In the genomic region with DNA sequence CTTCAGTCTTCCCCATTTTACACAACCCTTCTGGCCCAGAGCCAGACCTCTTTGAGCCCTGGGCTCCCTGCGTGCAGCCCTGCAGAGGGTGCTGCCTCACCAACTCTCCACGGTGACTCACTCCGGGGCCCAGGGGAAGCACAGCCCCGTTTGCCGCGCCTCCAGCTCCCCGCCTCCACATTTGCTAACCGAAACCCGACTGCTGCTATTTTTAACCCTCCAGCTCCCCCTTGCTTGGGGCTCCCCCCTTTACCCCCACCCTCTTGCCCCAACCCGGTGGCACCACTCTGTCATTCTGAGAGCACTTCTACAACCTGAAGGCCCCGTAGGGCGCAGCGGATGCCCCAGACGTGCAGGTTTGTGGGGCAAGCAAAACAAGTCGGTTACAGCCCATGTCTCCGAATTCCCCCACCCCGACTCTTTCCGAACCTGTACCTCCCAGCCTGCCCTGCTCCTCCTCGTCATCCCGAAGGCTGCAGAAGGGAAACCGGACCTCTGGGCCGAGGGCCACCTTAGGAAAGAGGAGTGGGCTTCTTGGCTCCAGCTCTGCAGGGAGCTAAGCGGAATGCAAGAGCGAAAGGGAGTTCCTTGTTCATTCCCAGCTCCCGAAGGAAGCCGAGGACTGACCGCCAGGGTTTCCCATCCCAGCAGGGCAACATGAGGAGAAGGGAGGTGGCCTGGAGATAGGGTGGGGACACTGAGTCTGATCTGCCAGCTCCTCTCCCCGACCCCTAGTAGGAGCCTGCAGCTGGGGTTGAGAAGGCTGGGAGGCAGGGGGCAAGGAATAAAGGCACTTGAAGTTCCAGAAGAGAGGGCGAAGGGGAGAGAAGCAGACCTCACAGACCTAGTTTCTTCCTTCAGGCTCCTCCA, we compare ENCODE assay signal across 8 mouse cellular contexts. TPM values are rescaled to one million over a fixed set of nuclear protein-coding genes. Genes with fewer than 3 reads are reported as not detected.
DNase-seq lines count a peak whose midpoint lies in the region; ATAC-seq and TF ChIP-seq lines count a peak whose summit lies in the region.

No protein-coding gene starts in this region.

- peaks cover 46% of the 10 kb centered on the region for H3K4me1 ChIP-seq in bone marrow macrophage, adult 2 months (ENCODE audit: control insufficient read depth, insufficient read depth, low read length)
- H3K4me1 ChIP-seq in hindbrain, embryonic 11.5 days (replicated peaks; ENCODE audit: control insufficient read depth, insufficient read depth, low read length) = peaks cover 22% of the 10 kb centered on the region

- H3K4me2 ChIP-seq in hindbrain, embryonic 11.5 days (replicated peaks; ENCODE audit: low read depth, low read length) = peak overlapping the region; percentile 28

- 9% methylated on average over 29 of the region's 29 CpGs for WGBS in hindbrain, embryonic 11.5 days

- no peaks in the 10 kb centered on the region for H3K27me3 ChIP-seq in hindbrain, embryonic 11.5 days (ENCODE audit: control insufficient read depth, insufficient read depth, low read length)

- no peaks in the 10 kb centered on the region for H3K9me3 ChIP-seq in hindbrain, embryonic 11.5 days (ENCODE audit: control insufficient read depth, low read length)

- peak overlapping the region; percentile 16; the same call in 1 of the 2 replicates for H3K9ac ChIP-seq in hindbrain, embryonic 11.5 days (ENCODE audit: low read depth, low read length)

- DNase-seq in ES-CJ7 (ENCODE audit: low read depth, low spot score) = peak; percentile 47
- DNase-seq in frontal cortex, postnatal 10 days (ENCODE audit: low spot score in 2 of 2) = peak; percentile 58 to 72
- DNase-seq in hindbrain, embryonic 11.5 days (ENCODE audit: low spot score) = peak; percentile 44
- peak; percentile 54 to 56 for DNase-seq in layer of hippocampus, postnatal 25 days (ENCODE audit: extremely low spot score in 1 of 2, low spot score in 1 of 2)
- DNase-seq in lung, postnatal 25 days (ENCODE audit: low spot score) = peak; percentile 95
- DNase-seq in retina, postnatal 1 day = peak; percentile 83
- peak; percentile 92 to 97 for DNase-seq in thymus, postnatal 36 days

- no peaks in the 10 kb centered on the region for H3K36me3 ChIP-seq in hindbrain, embryonic 11.5 days (ENCODE audit: control insufficient read depth, insufficient read depth, low read length)

- TF ChIP-seq POLR2A in bone marrow macrophage, adult 2 months (IDR thresholded peaks at IDR 0.05; ENCODE audit: borderline replicate concordance, low read depth, low read length) = no peak

- ATAC-seq in hindbrain, embryonic 11.5 days (ENCODE audit: low FRiP score) = no peak

- no peak; the same call in 1 of the 2 replicates for TF ChIP-seq CTCF in bone marrow macrophage, adult 2 months (IDR thresholded peaks at IDR 0.05; ENCODE audit: low read depth, low read length)

- H3K27ac ChIP-seq in bone marrow macrophage, adult 2 months (ENCODE audit: insufficient read depth, low read depth, low read length) = peak overlapping the region; percentile 17
- H3K27ac ChIP-seq in hindbrain, embryonic 11.5 days (ENCODE audit: low read depth, low read length) = no peak overlapping the region

- peak overlapping the region; percentile 56 for H3K4me3 ChIP-seq in bone marrow macrophage, adult 2 months (ENCODE audit: insufficient read depth, low read length)
- no peak overlapping the region for H3K4me3 ChIP-seq in hindbrain, embryonic 11.5 days (ENCODE audit: low read depth, low read length)

RNA-seq across cellular contexts. Expression of a gene that starts 19.0 kb away (rescaled TPM):
- 14.8 and 16.0 TPM in 2 replicates for polyA plus RNA-seq in bone marrow macrophage, adult 2 months (2012; ENCODE audit: insufficient read depth, insufficient read length, missing spikeins)
- polyA plus RNA-seq in hindbrain, embryonic 11.5 days (2014; fragmentation: Nextera tagmentation; extraction: Ambion mirVana) = 17.9 and 19.4 TPM in 2 replicates
- total RNA-seq in layer of hippocampus, postnatal 25 days (2021) = 10 to 100 TPM; 15.6 to 30.1 TPM

RNA-seq across cellular contexts. Expression of a gene that starts 47.0 kb away (rescaled TPM):
- polyA plus RNA-seq in bone marrow macrophage, adult 2 months (2012; ENCODE audit: insufficient read depth, insufficient read length, missing spikeins) = 261 and 265 TPM in 2 replicates
- 28.1 and 28.4 TPM in 2 replicates for polyA plus RNA-seq in hindbrain, embryonic 11.5 days (2014; fragmentation: Nextera tagmentation; extraction: Ambion mirVana)
- 100 to 1,000 TPM; 151 to 169 TPM for total RNA-seq in layer of hippocampus, postnatal 25 days (2021)

RNA-seq across cellular contexts. Expression of a gene that starts 57.5 kb away (rescaled TPM):
- 2.6 and 3.7 TPM in 2 replicates for polyA plus RNA-seq in bone marrow macrophage, adult 2 months (2012; ENCODE audit: insufficient read depth, insufficient read length, missing spikeins)
- polyA plus RNA-seq in hindbrain, embryonic 11.5 days (2014; fragmentation: Nextera tagmentation; extraction: Ambion mirVana) = 3.6 and 4.0 TPM in 2 replicates
- total RNA-seq in layer of hippocampus, postnatal 25 days (2021) = 10 to 100 TPM; 36.3 to 40.3 TPM

Comparison
In these comparisons a context has a peak if more than half of its experiments do, and no peak if none do; other contexts are left out.
1. DNase-seq: peak in every context shown above with its lines; median percentile 95 in lung, postnatal 25 days; 94 in thymus, postnatal 36 days; 83 in retina, postnatal 1 day; 65 in frontal cortex, postnatal 10 days; 55 in layer of hippocampus, postnatal 25 days; 47 in ES-CJ7; 44 in hindbrain, embryonic 11.5 days.